Mouse (Mus musculus) frontal cortex, postnatal 10 days (tissue): ENCODE measurements around the gene Dguok.

Experiments used
- DNase-seq, 2 experiments: peaks; one replicate each; pipeline ENCODE4 v3.0.0; 2022; ENCODE audit warnings: low spot score in 2 of 2, mixed read lengths in 1 of 2

Gene Dguok

GRCm38 (mm10) chr6:83506258-83507167, at the start of gene Dguok:
TSS of gene Dguok (minus strand) at chr6:83506969.
- DNase-seq, result peak; percentile 97 to 98

GRCm38 (mm10) chr6:83555972-83556371, 49.2 kb upstream of the Dguok start:
- DNase-seq, result no peak

- DNase-seq, result no peak
Observed at GRCm38 (mm10) chr6:83548346-83548745, 41.6 kb upstream of the Dguok start.

- no peak for DNase-seq
Observed at GRCm38 (mm10) chr6:83545778-83546177, 39.0 kb upstream of the Dguok start.

- no peak for DNase-seq
Observed at GRCm38 (mm10) chr6:83541756-83542456, 35.1 kb upstream of the Dguok start.

GRCm38 (mm10) chr6:83540017-83540416, 33.2 kb upstream of the Dguok start:
- DNase-seq, result peak in 1 of 2 experiments; percentile 13

GRCm38 (mm10) chr6:83536795-83537059, 30.0 kb upstream of the Dguok start:
- DNase-seq, result no peak

- DNase-seq, result no peak
Observed at GRCm38 (mm10) chr6:83536028-83536794, 29.4 kb upstream of the Dguok start, which contains the start of gene Actg2. TSS of gene Actg2 (minus strand) at chr6:83536265.

GRCm38 (mm10) chr6:83532608-83533007, 25.8 kb upstream of the Dguok start:
- DNase-seq, result no peak

- DNase-seq, result no peak
Observed at GRCm38 (mm10) chr6:83523194-83523593, 16.4 kb upstream of the Dguok start.

- no peak for DNase-seq
Observed at GRCm38 (mm10) chr6:83521784-83522183, 15.0 kb upstream of the Dguok start.

GRCm38 (mm10) chr6:83518637-83519036, 11.9 kb upstream of the Dguok start:
- DNase-seq, result no peak

- no peak for DNase-seq
Observed at GRCm38 (mm10) chr6:83515172-83515571, 8.4 kb upstream of the Dguok start.

- no peak for DNase-seq
Observed at GRCm38 (mm10) chr6:83512495-83512894, 5.7 kb upstream of the Dguok start.

GRCm38 (mm10) chr6:83510210-83510609, 3.4 kb upstream of the Dguok start:
- no peak for DNase-seq

GRCm38 (mm10) chr6:83509442-83509841, 2.7 kb upstream of the Dguok start:
- DNase-seq, result no peak

- DNase-seq, result no peak
Observed at GRCm38 (mm10) chr6:83507168-83507546, 388 bp upstream of the Dguok start.

- DNase-seq, result no peak
Observed at GRCm38 (mm10) chr6:83505554-83505953, 1.2 kb downstream of the Dguok start.

- no peak for DNase-seq
Observed at GRCm38 (mm10) chr6:83503361-83503760, 3.4 kb downstream of the Dguok start.

GRCm38 (mm10) chr6:83502656-83503055, 4.1 kb downstream of the Dguok start:
- DNase-seq, result no peak

GRCm38 (mm10) chr6:83501524-83502310, 5.1 kb downstream of the Dguok start:
- no peak for DNase-seq

GRCm38 (mm10) chr6:83500462-83500861, 6.3 kb downstream of the Dguok start:
- DNase-seq, result no peak
